Mouse (Mus musculus) monocyte, adult 5-6 weeks (primary cell): Measurements from ENCODE around the gene Luc7l2. TPM values are rescaled to one million over a fixed set of nuclear protein-coding genes. Genes with fewer than 3 reads are reported as not detected.
"Not testable (repeated sequence)": the region's sequence is repeated elsewhere in the genome, so short reads cannot be mapped to it uniquely, and the experiment has no call there.

Experiments used
- ATAC-seq: fragments of 153-309, 156-312 bp; replicated peaks from 2 replicates; pipeline ENCODE4 v1.8.0; 2017; ENCODE audit warnings: mild to moderate bottlenecking; ENCODE audit not compliant: low TSS enrichment, insufficient number of reproducible peaks, severe bottlenecking, poor library complexity, low FRiP score
- total RNA-seq: library from RNA; stranded (forward); fragments of 200-1000, 200-491, 200-594 nt; gene quantifications from 3 replicates; pipeline ENCODE4 v1.2.3, GENCODE M21; 2017

Gene Luc7l2
- 295 to 500 TPM (median 307 TPM) in 3 replicates for total RNA-seq

- ATAC-seq = peak; percentile 86
Measured at GRCm38 (mm10) chr6:38551062-38551988, at the start of gene Luc7l2. Luc7l2 (plus strand) TSS chr6:38551334.

DNA sequence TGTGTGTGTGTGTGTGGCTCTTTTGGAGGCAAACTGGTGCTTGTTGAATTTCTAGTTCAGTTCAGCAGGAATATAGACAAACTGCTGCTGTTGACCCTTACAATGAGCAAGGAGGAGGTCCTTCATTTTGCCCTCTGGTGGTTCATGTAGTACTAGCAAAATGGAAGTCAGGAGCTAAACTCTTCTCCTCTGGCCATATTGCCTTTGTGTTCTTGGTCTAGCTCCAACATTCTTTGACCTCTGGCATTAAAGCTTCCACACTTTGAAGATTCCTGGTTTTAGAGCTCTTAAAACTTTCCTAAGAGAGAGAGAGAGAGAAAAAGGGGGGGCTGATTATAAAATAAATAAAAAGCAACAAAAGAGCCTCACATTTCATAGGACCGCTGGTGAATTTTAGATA is 39.0 kb upstream of the Luc7l2 start:
- ATAC-seq = no peak

DNA sequence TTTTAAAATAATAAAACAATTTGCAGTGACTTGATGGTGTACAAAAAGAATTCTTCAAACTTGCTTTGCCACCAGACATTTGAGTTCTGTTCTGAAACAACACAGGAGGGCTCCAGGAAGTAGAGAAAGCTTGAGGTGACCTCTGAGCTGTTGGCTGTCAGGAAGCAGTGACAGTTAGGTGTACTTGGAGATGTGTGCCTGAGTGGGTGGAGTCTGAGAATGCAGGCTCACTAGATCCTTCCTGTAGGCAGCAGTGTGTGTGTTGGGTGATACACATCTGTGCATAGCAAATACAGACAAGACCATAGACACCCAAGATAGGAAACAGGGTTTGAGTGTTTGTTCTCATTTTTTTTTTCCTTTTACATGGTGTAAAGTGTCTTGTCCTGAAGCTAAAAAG is 38.3 kb upstream of the Luc7l2 start:
- ATAC-seq = no peak

DNA sequence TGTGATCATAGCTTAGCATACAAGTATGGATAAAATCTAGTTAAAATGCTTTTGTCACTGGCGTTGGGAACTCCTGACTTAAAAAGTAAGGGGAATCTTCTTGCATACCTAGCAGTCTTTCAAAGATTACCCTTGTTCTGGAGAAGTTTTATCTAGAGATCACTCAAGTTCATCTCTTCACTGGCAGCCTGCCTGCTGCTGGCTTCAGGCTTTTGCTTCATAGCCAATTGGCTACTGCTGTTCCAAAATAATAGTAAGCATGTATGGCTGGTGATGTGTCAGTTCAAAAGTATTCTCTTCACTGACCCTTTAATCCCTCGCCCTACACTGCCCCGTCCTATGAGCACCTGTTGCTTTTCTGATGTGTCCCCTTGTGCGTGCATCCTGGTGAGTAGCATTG is 35.9 kb upstream of the Luc7l2 start:
- ATAC-seq = no peak

DNA sequence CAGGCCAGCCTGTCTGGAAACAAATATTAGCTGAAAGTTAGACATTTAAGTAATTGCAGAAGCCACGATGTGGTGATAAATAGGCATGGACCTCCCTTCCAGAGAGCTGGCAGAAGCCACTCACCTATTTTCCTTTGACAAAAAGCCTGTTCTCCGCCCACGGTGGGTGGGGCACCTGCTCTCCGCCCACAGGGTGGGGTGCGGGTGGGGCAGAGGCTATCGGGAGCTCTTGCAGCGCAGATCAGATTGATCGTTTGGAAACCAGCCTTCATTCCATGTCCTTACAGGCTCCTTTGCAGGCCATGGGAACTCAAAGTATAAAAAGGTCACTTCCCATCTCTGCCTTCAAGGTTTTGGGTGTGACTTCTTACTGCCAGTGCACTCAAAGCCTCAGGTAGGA is 27.3 kb upstream of the Luc7l2 start:
- ATAC-seq = no peak

- ATAC-seq = no peak
Measured at GRCm38 (mm10) chr6:38531211-38531820, 19.8 kb upstream of the Luc7l2 start.

DNA sequence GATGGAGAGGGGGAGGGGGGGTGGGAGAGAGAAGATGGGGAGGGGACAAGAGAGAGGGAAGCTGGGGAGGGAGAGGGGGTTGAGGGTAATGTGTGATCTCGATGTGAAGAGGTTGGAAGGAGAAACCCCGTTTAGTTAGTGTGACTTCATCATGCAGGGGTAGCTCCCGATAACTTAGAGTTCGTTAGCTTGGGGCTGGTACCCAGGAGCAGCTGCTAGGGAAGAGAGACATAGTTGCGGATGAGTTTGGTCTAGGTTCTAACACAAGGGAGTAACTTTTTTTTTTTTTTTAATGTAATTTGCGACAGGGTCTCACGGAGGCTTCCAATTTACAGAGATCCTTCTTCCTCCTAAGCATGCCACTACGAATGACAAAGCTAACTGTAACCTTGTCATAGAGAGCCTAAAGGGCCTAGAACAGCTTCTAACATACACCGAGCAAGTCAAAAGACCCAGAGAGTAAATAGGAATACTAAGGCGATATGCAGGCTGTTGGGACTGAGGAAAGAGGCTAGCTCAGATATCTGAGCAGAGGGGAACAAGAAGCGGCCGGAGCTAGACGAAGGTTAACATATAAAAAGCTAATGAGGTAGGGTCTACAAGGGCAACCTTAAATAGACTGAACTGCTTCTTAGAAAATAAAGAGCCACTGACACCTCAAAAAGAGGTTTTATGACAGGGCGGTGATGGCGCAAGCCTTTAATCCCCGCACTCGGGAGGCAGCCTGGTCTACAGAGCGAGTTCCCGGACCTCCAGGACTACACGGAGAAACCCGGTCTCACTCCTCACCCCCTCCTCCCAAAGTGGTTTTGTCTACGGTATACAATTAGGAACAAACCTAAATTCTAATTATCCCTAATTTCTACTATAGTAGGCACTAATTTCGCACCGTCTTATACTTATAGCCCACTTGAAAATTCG is 18.4 kb upstream of the Luc7l2 start:
- ATAC-seq = 0 out of 2 replicates have a peak, but pooled peaks have one; percentile 1

DNA sequence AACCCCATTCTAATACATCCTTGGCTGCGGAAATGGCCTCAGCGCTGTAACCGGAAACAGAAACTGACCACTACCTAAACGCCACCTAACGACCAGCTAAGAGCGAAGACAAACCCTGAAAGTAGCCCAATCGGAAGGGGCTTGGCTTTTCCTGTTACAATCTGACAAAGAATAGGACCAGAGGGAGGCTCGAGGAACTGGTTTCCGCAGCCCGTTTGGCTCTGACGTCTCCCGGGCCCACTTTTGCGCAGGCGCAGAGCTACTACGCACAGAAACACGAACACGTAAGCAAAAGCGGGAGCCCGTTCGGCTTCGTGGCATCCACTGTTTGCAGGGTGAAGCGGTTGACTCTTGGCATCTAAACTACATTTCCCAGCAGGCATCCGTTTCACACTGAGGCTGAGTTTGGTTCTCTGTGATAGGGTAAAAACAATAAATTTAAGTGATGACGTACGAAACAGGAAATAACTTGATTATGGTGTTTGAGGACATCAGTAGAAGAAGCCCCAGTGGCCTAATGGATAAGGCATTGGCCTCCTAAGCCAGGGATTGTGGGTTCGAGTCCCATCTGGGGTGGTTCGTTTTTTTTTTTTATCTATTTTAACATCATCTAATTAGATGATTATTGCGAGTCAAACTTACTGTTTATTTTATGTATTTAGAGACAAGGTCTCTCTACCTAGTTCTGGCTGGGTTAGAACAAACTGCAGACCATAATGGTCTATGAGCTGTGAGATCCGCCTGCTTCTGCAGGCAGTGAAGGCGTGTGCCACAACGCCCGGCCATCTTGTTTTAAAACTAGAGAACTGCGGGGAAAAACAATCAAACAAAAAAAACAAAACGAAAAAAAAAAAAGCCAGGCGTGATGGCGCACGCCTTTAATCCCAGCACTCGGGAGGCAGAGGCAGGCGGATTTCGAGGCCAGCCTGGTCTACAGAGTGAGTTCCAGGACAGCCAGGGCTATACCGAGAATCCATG is 17.4 kb upstream of the Luc7l2 start, which contains the start of gene Fmc1:
TSS of gene Fmc1 (plus strand) at position 75 of the 978 bp plus-strand sequence.
- ATAC-seq = peak; percentile 88

DNA sequence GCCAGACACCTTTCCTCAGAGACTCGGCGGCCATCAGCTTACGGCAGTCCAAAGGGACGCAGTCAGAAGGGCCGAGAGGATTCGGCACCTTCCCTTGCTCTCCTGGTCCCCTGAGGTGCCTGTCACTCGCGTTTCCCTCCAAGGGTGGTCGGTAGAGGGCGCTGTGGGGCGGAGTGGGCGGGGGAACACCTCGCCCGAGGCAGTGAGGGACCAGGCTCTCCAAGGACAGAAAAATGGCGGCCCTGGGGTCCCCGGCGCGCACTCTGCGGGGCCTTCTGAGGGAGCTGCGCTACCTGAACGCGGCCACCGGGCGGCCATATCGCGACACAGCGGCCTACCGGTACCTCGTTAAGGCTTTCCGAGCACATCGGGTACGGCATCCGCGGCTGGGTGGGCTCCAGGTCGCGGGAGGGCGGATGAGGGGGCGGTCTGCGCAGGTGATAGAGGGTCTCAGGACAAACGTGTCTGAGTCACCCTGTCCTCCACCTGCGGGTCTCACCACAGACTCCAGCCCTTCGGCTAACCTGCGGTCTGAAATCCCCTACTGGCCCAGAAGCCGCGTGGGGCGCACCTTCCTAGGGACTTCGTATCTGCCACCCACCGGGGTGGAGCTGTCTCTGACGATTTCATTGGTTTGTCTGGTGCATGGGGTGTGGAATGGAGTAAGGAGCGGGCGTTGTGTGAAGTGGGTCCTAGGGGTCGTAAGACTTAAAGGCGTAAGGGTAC is 16.3 kb upstream of the Luc7l2 start:
- ATAC-seq = peak; percentile 57

DNA sequence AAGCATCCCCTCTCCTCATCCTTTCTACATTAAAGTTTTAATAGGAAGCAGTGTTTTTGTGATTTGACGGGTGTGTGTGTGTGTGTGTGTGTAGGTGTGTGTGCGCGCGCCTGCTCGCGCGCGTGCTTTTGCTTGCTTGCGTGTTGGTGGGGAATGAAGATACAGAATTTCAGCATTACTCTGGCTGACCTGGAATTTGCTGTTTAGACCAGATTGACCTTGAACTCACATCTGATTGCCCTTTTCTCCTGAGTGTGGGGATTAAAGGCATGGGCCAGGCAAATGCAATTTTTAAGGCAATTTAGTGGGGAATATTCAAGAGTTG is 15.8 kb upstream of the Luc7l2 start:
- no peak for ATAC-seq

DNA sequence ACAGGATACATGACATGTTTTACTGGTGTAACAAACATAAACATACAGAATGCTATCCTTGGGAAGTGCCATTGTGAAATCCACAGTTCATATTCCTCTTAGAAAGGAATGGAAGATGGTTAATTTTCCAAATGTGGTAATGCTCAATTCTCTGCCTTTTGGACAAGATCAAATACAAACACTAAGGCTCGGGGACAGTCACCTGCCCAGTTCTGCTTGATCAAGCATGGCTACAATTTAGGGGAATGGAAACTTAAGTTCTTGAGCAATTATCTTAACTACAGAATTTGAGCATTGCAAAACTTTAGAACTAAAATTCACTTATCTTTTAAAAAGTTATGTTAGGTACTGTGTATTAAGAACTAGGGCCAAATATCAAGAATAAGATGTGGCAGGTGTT is 15.3 kb upstream of the Luc7l2 start:
- no peak for ATAC-seq

GRCm38 (mm10) chr6:38544141-38544540 is 7.0 kb upstream of the Luc7l2 start:
- ATAC-seq = not testable (repeated sequence)

DNA sequence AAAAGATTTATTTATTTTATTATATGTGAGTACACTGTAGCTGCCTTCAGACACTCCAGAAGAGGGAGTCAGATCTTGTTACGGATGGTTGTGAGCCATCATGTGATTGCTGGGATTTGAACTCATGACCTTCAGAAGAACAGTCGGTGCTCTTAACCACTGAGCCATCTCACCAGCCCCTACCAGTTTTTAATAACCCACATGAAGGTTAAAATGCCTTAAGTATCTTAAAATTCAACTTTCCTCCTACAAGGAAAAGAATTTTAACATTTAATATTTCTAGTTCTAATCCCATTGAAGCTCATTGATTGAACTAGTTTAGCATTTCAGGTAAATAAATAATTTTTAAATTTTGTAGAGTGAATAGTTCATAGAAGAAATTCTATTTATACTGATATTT is 4.1 kb upstream of the Luc7l2 start:
- ATAC-seq = not testable (repeated sequence)

GRCm38 (mm10) chr6:38547707-38548106 is 3.4 kb upstream of the Luc7l2 start:
- ATAC-seq = no peak

DNA sequence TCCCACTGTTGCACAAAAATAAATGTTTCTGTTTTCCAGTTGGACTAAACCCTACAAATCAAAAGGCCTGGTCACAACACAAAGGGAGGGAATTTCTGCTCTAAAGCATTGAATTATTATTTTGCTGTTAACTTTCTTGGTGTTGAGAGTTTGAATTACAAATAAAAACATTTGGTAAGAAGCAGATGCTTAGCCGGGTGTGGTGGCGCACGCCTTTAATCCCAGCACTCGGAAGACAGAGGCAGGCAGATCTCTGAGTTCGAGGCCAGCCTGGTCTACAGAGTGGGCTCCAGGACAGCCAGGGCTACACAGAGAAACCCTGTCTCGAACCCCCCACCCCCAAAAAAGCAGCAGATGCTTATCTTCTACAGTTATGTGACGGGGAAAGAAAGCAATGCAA is 2.5 kb upstream of the Luc7l2 start:
- not testable (repeated sequence) for ATAC-seq

DNA sequence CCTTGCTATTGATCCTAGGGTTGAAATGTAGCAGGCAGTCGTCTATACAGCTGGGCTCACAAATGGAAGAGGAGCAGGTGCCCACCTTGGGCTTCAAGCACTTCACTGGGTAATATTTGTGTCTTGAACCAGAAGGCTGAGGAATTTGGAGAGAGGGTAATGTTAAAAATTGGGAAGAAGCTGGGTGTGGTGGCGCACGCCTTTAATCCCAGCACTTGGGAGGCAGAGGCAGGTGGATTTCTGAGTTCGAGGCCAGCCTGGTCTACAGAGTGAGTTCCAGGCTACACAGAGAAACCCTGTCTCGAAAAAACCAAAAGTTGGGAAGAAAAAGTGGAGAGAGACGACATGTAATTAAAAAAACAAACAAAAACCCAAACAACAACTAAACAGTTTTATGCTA is 1.3 kb upstream of the Luc7l2 start:
- not testable (repeated sequence) for ATAC-seq

DNA sequence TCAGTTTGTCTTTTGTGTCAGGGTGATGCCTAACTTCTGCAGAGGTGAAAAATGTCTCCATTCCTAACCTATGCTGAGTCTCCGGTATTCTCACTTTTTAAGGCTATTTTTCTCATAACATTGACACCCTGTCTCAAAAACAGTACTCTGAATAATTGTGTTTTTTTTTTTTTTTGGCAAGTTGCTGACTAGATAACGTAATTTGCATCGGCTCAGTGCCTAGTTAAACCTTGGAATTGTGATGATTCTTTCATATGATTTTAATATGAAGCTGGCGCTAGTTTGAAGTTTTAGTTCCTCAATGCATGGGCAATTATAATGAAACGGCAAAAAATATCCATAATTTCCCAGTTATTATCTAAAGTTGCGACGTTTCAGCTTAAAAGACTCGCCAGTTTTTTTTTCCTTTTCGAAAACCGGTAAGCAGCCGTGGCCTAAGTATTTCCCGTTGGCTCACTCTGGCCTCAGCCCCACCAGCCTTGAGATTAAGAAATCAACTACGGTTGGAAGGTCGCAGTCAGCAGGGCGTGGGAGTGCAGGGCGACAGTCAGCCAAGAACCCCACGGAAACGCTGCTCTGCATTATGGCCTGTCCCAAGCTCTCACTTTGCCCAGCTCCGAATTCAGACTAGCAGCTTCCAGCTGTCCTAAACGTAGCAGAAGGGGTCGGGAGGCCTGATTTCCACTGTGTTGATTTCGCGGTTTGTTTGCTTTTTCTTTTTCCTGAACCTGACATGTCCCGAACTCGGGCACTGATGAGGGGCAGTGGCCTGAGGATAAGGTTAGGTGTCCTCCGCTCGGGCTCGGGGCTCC is 678 bp upstream of the Luc7l2 start:
- peak; percentile 57 for ATAC-seq
